Mouse (Mus musculus) heart, embryonic 13.5 days (tissue): ENCODE data around the gene Slc38a3. TPM values are rescaled to one million over a fixed set of nuclear protein-coding genes. Genes with fewer than 3 reads are reported as not detected.
"Not testable (repeated sequence)": the region's sequence is repeated elsewhere in the genome, so short reads cannot be mapped to it uniquely, and the experiment has no call there.

ENCODE experiments used
- ATAC-seq: fragments of 200-750 bp; cut with Nextera tagmentation; 2 replicates; pipeline ENCODE4 v1.8.0; 2017; ENCODE audit warnings: moderate TSS enrichment; ENCODE audit not compliant: insufficient number of reproducible peaks, low FRiP score, low TSS enrichment; ENCODE audit errors: extremely low read depth
- H3K27ac ChIP-seq: fragments of 300-500 bp; sonication (generic); replicated peaks from 2 replicates; pipeline ENCODE4 v1.5.1; 2015; ENCODE audit warnings: moderate library complexity, mild to moderate bottlenecking, inconsistent platforms
- H3K27me3 ChIP-seq: fragments of 300-500 bp; sonication (generic); replicated peaks from 2 replicates; pipeline ENCODE4 v1.6.1; 2015; ENCODE audit warnings: mild to moderate bottlenecking, inconsistent platforms
- H3K36me3 ChIP-seq: fragments of 300-500 bp; sonication (generic); 2 replicates; pipeline ENCODE4 v1.6.1; 2015; ENCODE audit warnings: mild to moderate bottlenecking, inconsistent platforms
- H3K4me1 ChIP-seq: fragments of 300-500 bp; sonication (generic); 2 replicates; pipeline ENCODE4 v1.6.1; 2015; ENCODE audit warnings: inconsistent platforms
- H3K4me2 ChIP-seq: fragments of 300-500 bp; sonication (generic); 2 replicates; pipeline ENCODE4 v1.6.1; 2015; ENCODE audit warnings: inconsistent platforms, mild to moderate bottlenecking, moderate library complexity
- H3K4me3 ChIP-seq: fragments of 300-500 bp; sonication (generic); 2 replicates; pipeline ENCODE4 v1.5.1; 2015; ENCODE audit warnings: moderate library complexity, mild to moderate bottlenecking, inconsistent platforms
- H3K9ac ChIP-seq: fragments of 300-500 bp; sonication (generic); 2 replicates; pipeline ENCODE4 v1.6.1; 2015; ENCODE audit warnings: inconsistent platforms, mild to moderate bottlenecking, moderate library complexity
- H3K9me3 ChIP-seq: fragments of 300-500 bp; sonication (generic); 2 replicates; pipeline ENCODE4 v1.6.1; 2016; ENCODE audit warnings: inconsistent platforms
- WGBS: fragments of 180-500 bp; shearing (Covaris S2); methylation state at CpG from one replicate; pipeline ENCODE4 v1.1.7; 2015; ENCODE audit warnings: mixed read lengths; 5-methylcytosine and 5-hydroxymethylcytosine counted together
- polyA plus RNA-seq: library from polyadenylated mRNA; unstranded; fragments of >200 nt; fragmentation: Nextera tagmentation; extraction: Ambion mirVana; gene quantifications from 2 replicates; pipeline ENCODE4 v1.2.1, GENCODE M21; 2015

Slc38a3 gene
- polyA plus RNA-seq, 1 experiment from 2014 or later = 2.8 TPM

- H3K9me3 ChIP-seq, ATAC-seq, H3K36me3 ChIP-seq, H3K9ac ChIP-seq, H3K4me3 ChIP-seq, H3K4me2 ChIP-seq, H3K27ac ChIP-seq: not testable (repeated sequence)
- peaks cover 72% of the 10 kb centered on the region for H3K27me3 ChIP-seq
- peaks cover 17% of the 10 kb centered on the region for H3K4me1 ChIP-seq
- WGBS = 37% methylated on average over 14 of the region's 14 CpGs
Measured at GRCm38 (mm10) chr9:107677819-107678526, 8.6 kb upstream of the Slc38a3 start.

GRCm38 (mm10) chr9:107677091-107677784, 7.9 kb upstream of the Slc38a3 start:
- H3K27ac ChIP-seq = no peak overlapping the region
- no peak for ATAC-seq
- peaks cover 72% of the 10 kb centered on the region for H3K27me3 ChIP-seq
- H3K9ac ChIP-seq = no peak overlapping the region
- H3K9me3 ChIP-seq = no peaks in the 10 kb centered on the region
- H3K36me3 ChIP-seq = peaks cover under 1% of the 10 kb centered on the region; the same call in 1 of the 2 replicates
- H3K4me1 ChIP-seq = peaks cover 17% of the 10 kb centered on the region
- 0 out of 2 replicates have a peak overlapping the region, but pooled peaks have one; percentile 74 for H3K4me2 ChIP-seq
- 0 out of 2 replicates have a peak overlapping the region, but pooled peaks have one; percentile 46 for H3K4me3 ChIP-seq
- 15% methylated on average over 17 of the region's 17 CpGs for WGBS

GRCm38 (mm10) chr9:107676302-107676701, 7.0 kb upstream of the Slc38a3 start:
- Histone ChIP-seq H3K4me2 (peak overlapping the region; percentile 74), H3K9me3 (no peaks in the 10 kb centered on the region), H3K4me3 (peak overlapping the region; percentile 46), H3K4me1 (peaks cover 17% of the 10 kb centered on the region), H3K36me3 (no peaks in the 10 kb centered on the region), H3K9ac (peak overlapping the region; percentile 69), H3K27me3 (peaks cover 69% of the 10 kb centered on the region), H3K27ac (no peak overlapping the region)
- ATAC-seq = no peak
- WGBS = 3% methylated on average over 25 of the region's 25 CpGs

GRCm38 (mm10) chr9:107675671-107676301, 6.5 kb upstream of the Slc38a3 start:
- under 1% methylated on average over 39 of the region's 39 CpGs for WGBS
- Histone ChIP-seq H3K9me3 (no peaks in the 10 kb centered on the region), H3K36me3 (no peaks in the 10 kb centered on the region), H3K4me3 (peak overlapping the region; percentile 46), H3K4me2 (peak overlapping the region; percentile 74), H3K27me3 (peaks cover 69% of the 10 kb centered on the region), H3K4me1 (peaks cover 17% of the 10 kb centered on the region), H3K27ac (no peak overlapping the region), H3K9ac (peak overlapping the region; percentile 69)
- 0 out of 2 replicates have a peak, but pooled peaks have one; percentile 37 for ATAC-seq

GRCm38 (mm10) chr9:107674609-107675429, 5.5 kb upstream of the Slc38a3 start:
- Histone ChIP-seq H3K9me3 (no peaks in the 10 kb centered on the region), H3K4me3 (no peak overlapping the region), H3K4me2 (no peak overlapping the region), H3K9ac (no peak overlapping the region), H3K36me3 (no peaks in the 10 kb centered on the region), H3K27ac (no peak overlapping the region), H3K4me1 (peaks cover 27% of the 10 kb centered on the region), H3K27me3 (peaks cover 61% of the 10 kb centered on the region)
- 60% methylated on average over 9 of the region's 9 CpGs for WGBS
- ATAC-seq = no peak

- H3K27me3 ChIP-seq = peaks cover 48% of the 10 kb centered on the region
- no peak overlapping the region for H3K4me3 ChIP-seq
- H3K4me1 ChIP-seq = peaks cover 49% of the 10 kb centered on the region
- 27% methylated on average over 5 of the region's 5 CpGs for WGBS
- no peak overlapping the region for H3K27ac ChIP-seq
- H3K9ac ChIP-seq = no peak overlapping the region
- H3K4me2 ChIP-seq = no peak overlapping the region
- H3K9me3 ChIP-seq = no peaks in the 10 kb centered on the region
- ATAC-seq = no peak
- H3K36me3 ChIP-seq = no peaks in the 10 kb centered on the region
Measured at GRCm38 (mm10) chr9:107670259-107670658, 929 bp upstream of the Slc38a3 start.

GRCm38 (mm10) chr9:107668916-107669315, 414 bp downstream of the Slc38a3 start:
- no peak overlapping the region for H3K9ac ChIP-seq
- H3K9me3 ChIP-seq = no peaks in the 10 kb centered on the region
- ATAC-seq = no peak
- H3K4me1 ChIP-seq = peaks cover 49% of the 10 kb centered on the region
- no peaks in the 10 kb centered on the region for H3K36me3 ChIP-seq
- no peak overlapping the region for H3K4me2 ChIP-seq
- H3K27ac ChIP-seq = no peak overlapping the region
- 54% methylated on average over 3 of the region's 3 CpGs for WGBS
- H3K27me3 ChIP-seq = peaks cover 40% of the 10 kb centered on the region
- no peak overlapping the region for H3K4me3 ChIP-seq

- H3K27me3 ChIP-seq = peaks cover 40% of the 10 kb centered on the region
- H3K4me2 ChIP-seq = peak overlapping the region; percentile 97
- WGBS = 29% methylated on average over 8 of the region's 8 CpGs
- H3K27ac ChIP-seq = no peak overlapping the region
- H3K9ac ChIP-seq = peak overlapping the region; percentile 81
- no peak for ATAC-seq
- peaks cover 49% of the 10 kb centered on the region for H3K4me1 ChIP-seq
- H3K36me3 ChIP-seq = no peaks in the 10 kb centered on the region
- H3K4me3 ChIP-seq = no peak overlapping the region
- H3K9me3 ChIP-seq = no peaks in the 10 kb centered on the region
Measured at GRCm38 (mm10) chr9:107668011-107668410, 1.3 kb downstream of the Slc38a3 start.

- Histone ChIP-seq H3K27ac (no peak overlapping the region), H3K9me3 (no peaks in the 10 kb centered on the region), H3K36me3 (no peaks in the 10 kb centered on the region), H3K9ac (peak overlapping the region; percentile 81), H3K4me3 (peak overlapping the region; percentile 57), H3K27me3 (peaks cover 46% of the 10 kb centered on the region), H3K4me2 (peak overlapping the region; percentile 97), H3K4me1 (peaks cover 49% of the 10 kb centered on the region)
- under 1% methylated on average over 24 of the region's 24 CpGs for WGBS
- ATAC-seq = peak; percentile 60
Measured at GRCm38 (mm10) chr9:107667219-107667618, 2.1 kb downstream of the Slc38a3 start.

GRCm38 (mm10) chr9:107666751-107667205, 2.6 kb downstream of the Slc38a3 start:
- under 1% methylated on average over 30 of the region's 30 CpGs for WGBS
- Histone ChIP-seq H3K36me3 (no peaks in the 10 kb centered on the region), H3K9ac (peak overlapping the region; percentile 81), H3K4me2 (peak overlapping the region; percentile 97), H3K27me3 (peaks cover 51% of the 10 kb centered on the region), H3K4me3 (peak overlapping the region; percentile 57), H3K9me3 (no peaks in the 10 kb centered on the region), H3K27ac (no peak overlapping the region), H3K4me1 (peaks cover 49% of the 10 kb centered on the region)
- ATAC-seq = 0 out of 2 replicates have a peak, but pooled peaks have one; percentile 5
